ENCODE assay signal across 18 mouse cellular contexts in genomic region chr5:50031763-50032272, GRCm38 (mm10). TPM values are rescaled to one million over a fixed set of nuclear protein-coding genes. Genes with fewer than 3 reads are reported as not detected.
DNase-seq lines count a peak whose midpoint lies in the region; ATAC-seq and TF ChIP-seq lines count a peak whose summit lies in the region.
"Had no signal": no experiment of that assay in that cellular context is flagged by ENCODE, and none has a peak within 500 bp of the region (broad histone marks: within the 10 kb centered on the region; RNA-seq: fewer than 3 reads in every experiment).

No protein-coding gene starts in this region.

- H3K27me3 ChIP-seq in kidney, postnatal 0 days (ENCODE audit: insufficient read depth, low read length) = no peaks in the 10 kb centered on the region
- H3K27me3 ChIP-seq in embryonic facial prominence, embryonic 14.5 days (replicated peaks; ENCODE audit: control insufficient read depth, insufficient read depth, low read length) = no peaks in the 10 kb centered on the region
- no peaks in the 10 kb centered on the region for H3K27me3 ChIP-seq in intestine, postnatal 0 days (replicated peaks; ENCODE audit: control insufficient read depth, insufficient read depth, low read length)
- H3K27me3 ChIP-seq: CH12.LX; hindbrain, embryonic 15.5 days; lung, embryonic 15.5 days had no signal

- H3K4me3 ChIP-seq in kidney, postnatal 0 days (replicated peaks; ENCODE audit: low read depth, low read length) = no peak overlapping the region
- H3K4me3 ChIP-seq in embryonic facial prominence, embryonic 14.5 days (ENCODE audit: low read depth, low read length) = no peak overlapping the region
- H3K4me3 ChIP-seq in intestine, postnatal 0 days (ENCODE audit: low read depth, low read length) = no peak overlapping the region
- H3K4me3 ChIP-seq: hindbrain, embryonic 15.5 days; layer of hippocampus, adult 2 months; lung, embryonic 15.5 days had no signal

- H3K9ac ChIP-seq in kidney, postnatal 0 days (ENCODE audit: low read depth, low read length) = no peak overlapping the region
- no peak overlapping the region for H3K9ac ChIP-seq in embryonic facial prominence, embryonic 14.5 days (ENCODE audit: low read depth, low read length)
- H3K9ac ChIP-seq in intestine, postnatal 0 days (ENCODE audit: low read depth, low read length) = no peak overlapping the region
- H3K9ac ChIP-seq: hindbrain, embryonic 15.5 days; lung, embryonic 15.5 days had no signal

- ATAC-seq in frontal cortex, adult (ENCODE audit: low TSS enrichment) = peak; percentile 1; the same call in 1 of the 2 replicates
- no peak for ATAC-seq in kidney, postnatal 0 days (replicated peaks; ENCODE audit: low FRiP score, low read depth)
- 0 out of 2 replicates have a peak, but pooled peaks have one; percentile 4 for ATAC-seq in embryonic facial prominence, embryonic 14.5 days (ENCODE audit: low read depth)
- ATAC-seq in intestine, postnatal 0 days = peak; percentile 86

- peaks cover 47% of the 10 kb centered on the region for H3K4me1 ChIP-seq in kidney, postnatal 0 days (replicated peaks; ENCODE audit: insufficient read depth, low read length)
- peaks cover 43% of the 10 kb centered on the region for H3K4me1 ChIP-seq in embryonic facial prominence, embryonic 14.5 days (ENCODE audit: control insufficient read depth, insufficient read depth, low read length)
- peaks cover 4% of the 10 kb centered on the region; the same call in 1 of the 2 replicates for H3K4me1 ChIP-seq in intestine, postnatal 0 days (replicated peaks; ENCODE audit: control insufficient read depth, insufficient read depth, low read length)

- intact Hi-C loops in gastrocnemius, postnatal 14 days (cut with DNase I; ENCODE audit: low total_unique reads) = loop anchor here (5.0 kb wide), 1 partner anchor 55 kb away; no protein-coding TSS in a partner anchor

- WGBS in kidney, postnatal 0 days = 66% methylated on average over 2 of the region's 2 CpGs
- 91% methylated on average over 2 of the region's 2 CpGs for WGBS in embryonic facial prominence, embryonic 14.5 days
- WGBS in intestine, postnatal 0 days = 43% methylated on average over 2 of the region's 2 CpGs

- no peaks in the 10 kb centered on the region for H3K9me3 ChIP-seq in kidney, postnatal 0 days (replicated peaks; ENCODE audit: low read length)
- H3K9me3 ChIP-seq in embryonic facial prominence, embryonic 14.5 days (ENCODE audit: control insufficient read depth, low read length) = no peaks in the 10 kb centered on the region
- no peaks in the 10 kb centered on the region for H3K9me3 ChIP-seq in intestine, postnatal 0 days (ENCODE audit: control insufficient read depth)
- H3K9me3 ChIP-seq: hindbrain, embryonic 15.5 days; lung, embryonic 15.5 days had no signal

- TF ChIP-seq CTCF in kidney, postnatal 0 days (IDR thresholded peaks at IDR 0.05; ENCODE audit: low read depth) = no peak
- TF ChIP-seq CTCF in intestine, postnatal 0 days (IDR thresholded peaks at IDR 0.05; ENCODE audit: low read depth) = no peak

- H3K4me2 ChIP-seq in kidney, postnatal 0 days (ENCODE audit: low read length) = no peak overlapping the region
- no peak overlapping the region for H3K4me2 ChIP-seq in embryonic facial prominence, embryonic 14.5 days (ENCODE audit: low read depth, low read length)
- no peak overlapping the region for H3K4me2 ChIP-seq in intestine, postnatal 0 days (replicated peaks; ENCODE audit: low read depth)
- H3K4me2 ChIP-seq: hindbrain, embryonic 15.5 days; lung, embryonic 15.5 days had no signal

- no peaks in the 10 kb centered on the region for H3K36me3 ChIP-seq in kidney, postnatal 0 days (ENCODE audit: insufficient read depth, low read length)
- no peaks in the 10 kb centered on the region for H3K36me3 ChIP-seq in embryonic facial prominence, embryonic 14.5 days (ENCODE audit: control insufficient read depth, insufficient read depth, low read length)
- no peaks in the 10 kb centered on the region for H3K36me3 ChIP-seq in intestine, postnatal 0 days (ENCODE audit: control insufficient read depth, insufficient read depth)
- H3K36me3 ChIP-seq: hindbrain, embryonic 15.5 days; lung, embryonic 15.5 days had no signal

- peak overlapping the region; percentile 56 for H3K27ac ChIP-seq in kidney, postnatal 0 days
- H3K27ac ChIP-seq in embryonic facial prominence, embryonic 14.5 days (replicated peaks; ENCODE audit: low read depth, low read length) = no peak overlapping the region
- H3K27ac ChIP-seq in intestine, postnatal 0 days (ENCODE audit: low read depth, low read length) = peak overlapping the region; percentile 78
- H3K27ac ChIP-seq: hindbrain, embryonic 15.5 days; layer of hippocampus, adult 2 months; lung, embryonic 15.5 days had no signal

- DNase-seq in frontal cortex, postnatal 14 days (ENCODE audit: low spot score in 2 of 2) = no peak
- DNase-seq in kidney, postnatal 0 days (ENCODE audit: low spot score) = no peak
- no peak for DNase-seq in kidney, adult 11 months
- no peak for DNase-seq in embryonic facial prominence, embryonic 14.5 days (ENCODE audit: low spot score)
- no peak for DNase-seq in layer of hippocampus, postnatal 36 days
- no peak for DNase-seq in gastrocnemius, postnatal 14 days
- DNase-seq: adrenal gland, postnatal 14 days; cerebellum, adult 11 months; left cerebral cortex, postnatal 4 days; lung, postnatal 4 days; thymus, postnatal 14 days had no signal

RNA-seq across cellular contexts. Expression of gene Adgra3, which starts 27.0 kb away (rescaled TPM):
- polyA plus RNA-seq in kidney, postnatal 0 days (2015; fragmentation: Nextera tagmentation; extraction: Ambion mirVana) = 33.2 and 36.7 TPM in 2 replicates
- 38.3 and 47.3 TPM in 2 replicates for polyA plus RNA-seq in embryonic facial prominence, embryonic 14.5 days (2014; fragmentation: Nextera tagmentation; extraction: Ambion mirVana)
- 8.9 and 10.5 TPM in 2 replicates for polyA plus RNA-seq in intestine, postnatal 0 days (2015; fragmentation: Nextera tagmentation; extraction: Ambion mirVana)
- total RNA-seq in layer of hippocampus, postnatal 36 days (2021) = 10 to 100 TPM; 24.4 to 29.4 TPM
- 10 to 100 TPM; 13.5 to 23.2 TPM for total RNA-seq in gastrocnemius, postnatal 14 days (2021)
- total RNA-seq: CH12.LX, MEL had no signal
